Mouse (Mus musculus): ENCODE data around the gene Anxa2. TPM values are rescaled to one million over a fixed set of nuclear protein-coding genes. Genes with fewer than 3 reads are reported as not detected.

The Anxa2 gene
- polyA plus RNA-seq, 1 experiment, result 2,389 TPM

DNA sequence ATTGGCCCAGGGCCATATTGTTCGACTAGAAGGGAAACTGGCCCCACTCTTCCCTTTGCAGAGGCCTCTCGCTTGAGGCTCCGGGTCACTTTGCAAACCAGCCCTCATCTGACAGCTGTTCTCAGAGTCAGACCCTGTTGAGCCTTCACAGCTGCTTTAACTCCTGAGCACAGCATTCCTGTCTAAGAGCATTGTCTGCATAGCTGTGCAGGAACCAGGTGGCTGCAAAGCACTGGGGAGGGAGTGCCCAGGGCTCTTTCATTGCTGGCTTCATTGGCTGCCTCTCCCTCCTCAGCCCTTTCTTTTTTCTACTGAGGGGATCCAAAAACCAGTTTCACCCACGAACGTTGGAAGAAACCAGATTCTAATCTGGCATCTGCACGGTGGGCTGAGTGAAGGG is 17.5 kb downstream of the Anxa2 start:
- Histone ChIP-seq H3K79me3 (ENCODE audit: low read depth) (peaks cover 54% of the 10 kb centered on the region), H3K27me3 (ENCODE audit: control insufficient read depth, insufficient read depth, insufficient read length) (no peaks in the 10 kb centered on the region), H3K4me3 (ENCODE audit: insufficient read depth, poor library complexity, severe bottlenecking) (no peak overlapping the region), H3K36me3 (ENCODE audit: control insufficient read depth, insufficient read depth) (peaks cover 75% of the 10 kb centered on the region), H3K79me2 (ENCODE audit: control insufficient read depth, insufficient read depth) (peaks cover 76% of the 10 kb centered on the region), H3ac (ENCODE audit: control insufficient read depth, insufficient read length, low read depth) (no peak overlapping the region)
- TF ChIP-seq MYOD1 (IDR thresholded peaks at IDR 0.05; ENCODE audit: control insufficient read depth, insufficient read length, low read depth), result peak; percentile 57
- no peak for TF ChIP-seq USF1 (IDR thresholded peaks at IDR 0.05; ENCODE audit: low read depth)
- no peak for TF ChIP-seq MAX (IDR thresholded peaks at IDR 0.05)

DNA sequence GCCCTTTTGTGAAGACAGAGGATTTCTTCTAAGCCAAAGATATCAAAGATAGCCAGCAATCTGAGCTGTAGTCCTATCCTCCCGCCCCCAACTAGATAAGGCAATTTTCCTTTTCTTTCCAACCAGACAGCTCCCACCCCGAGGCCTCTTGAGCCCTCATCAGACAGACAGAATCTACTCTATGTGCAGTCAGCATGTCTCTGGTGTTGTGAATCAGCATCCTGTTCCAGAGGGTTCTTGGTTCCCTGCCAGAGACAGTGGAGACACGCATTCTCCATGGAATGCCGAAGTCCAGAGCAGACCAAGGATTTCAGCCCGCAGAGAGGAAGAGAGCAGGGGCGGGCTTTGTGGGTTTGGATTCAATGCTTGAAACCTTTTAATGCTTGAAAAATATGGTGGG is 19.3 kb downstream of the Anxa2 start:
- no peak overlapping the region for H3K4me3 ChIP-seq (ENCODE audit: insufficient read depth, poor library complexity, severe bottlenecking)
- peaks cover 84% of the 10 kb centered on the region for H3K79me2 ChIP-seq (ENCODE audit: control insufficient read depth, insufficient read depth)
- H3ac ChIP-seq (ENCODE audit: control insufficient read depth, insufficient read length, low read depth), result no peak overlapping the region
- H3K27me3 ChIP-seq (ENCODE audit: control insufficient read depth, insufficient read depth, insufficient read length), result no peaks in the 10 kb centered on the region
- TF ChIP-seq MYOD1 (IDR thresholded peaks at IDR 0.05; ENCODE audit: control insufficient read depth, insufficient read length, low read depth), result peak; percentile 6
- TF ChIP-seq MAX (IDR thresholded peaks at IDR 0.05), result peak; percentile 80
- TF ChIP-seq CEBPB (IDR thresholded peaks at IDR 0.05; ENCODE audit: low read depth), result no peak
- peak; percentile 12 for TF ChIP-seq FOSL1 (IDR thresholded peaks at IDR 0.05; ENCODE audit: insufficient read depth, low read length, poor library complexity, severe bottlenecking)
- H3K79me3 ChIP-seq (ENCODE audit: low read depth), result peaks cover 59% of the 10 kb centered on the region
- H3K36me3 ChIP-seq (ENCODE audit: control insufficient read depth, insufficient read depth), result peaks cover 85% of the 10 kb centered on the region

DNA sequence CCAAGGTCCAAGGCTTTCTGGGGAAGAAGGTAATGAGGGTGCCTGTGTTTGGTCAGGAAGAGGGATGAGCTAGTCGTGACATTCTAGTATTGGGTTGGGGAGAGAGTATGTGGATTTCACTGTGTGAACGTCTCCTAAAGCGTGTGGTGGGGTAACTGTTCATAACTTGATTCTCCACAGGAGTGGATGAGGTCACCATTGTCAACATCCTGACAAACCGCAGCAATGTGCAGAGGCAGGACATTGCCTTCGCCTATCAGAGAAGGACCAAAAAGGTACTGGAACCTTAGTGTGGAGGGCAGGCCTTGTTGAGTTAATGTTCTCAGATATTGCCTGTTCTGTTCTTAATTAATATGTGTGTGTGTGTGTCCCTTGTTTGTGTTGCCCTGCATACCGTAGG is 22.5 kb downstream of the Anxa2 start:
- H3K4me3 ChIP-seq (ENCODE audit: insufficient read depth, poor library complexity, severe bottlenecking), result no peak overlapping the region
- H3K79me3 ChIP-seq (ENCODE audit: low read depth), result peaks cover 51% of the 10 kb centered on the region
- no peak overlapping the region for H3ac ChIP-seq (ENCODE audit: control insufficient read depth, insufficient read length, low read depth)
- peaks cover 85% of the 10 kb centered on the region for H3K36me3 ChIP-seq (ENCODE audit: control insufficient read depth, insufficient read depth)
- H3K27me3 ChIP-seq (ENCODE audit: control insufficient read depth, insufficient read depth, insufficient read length), result no peaks in the 10 kb centered on the region
- H3K79me2 ChIP-seq (ENCODE audit: control insufficient read depth, insufficient read depth), result peaks cover 79% of the 10 kb centered on the region
- TF ChIP-seq MYOD1 (IDR thresholded peaks at IDR 0.05; ENCODE audit: control insufficient read depth, insufficient read length, low read depth) (no peak), MAX (IDR thresholded peaks at IDR 0.05) (peak; percentile 71)

DNA sequence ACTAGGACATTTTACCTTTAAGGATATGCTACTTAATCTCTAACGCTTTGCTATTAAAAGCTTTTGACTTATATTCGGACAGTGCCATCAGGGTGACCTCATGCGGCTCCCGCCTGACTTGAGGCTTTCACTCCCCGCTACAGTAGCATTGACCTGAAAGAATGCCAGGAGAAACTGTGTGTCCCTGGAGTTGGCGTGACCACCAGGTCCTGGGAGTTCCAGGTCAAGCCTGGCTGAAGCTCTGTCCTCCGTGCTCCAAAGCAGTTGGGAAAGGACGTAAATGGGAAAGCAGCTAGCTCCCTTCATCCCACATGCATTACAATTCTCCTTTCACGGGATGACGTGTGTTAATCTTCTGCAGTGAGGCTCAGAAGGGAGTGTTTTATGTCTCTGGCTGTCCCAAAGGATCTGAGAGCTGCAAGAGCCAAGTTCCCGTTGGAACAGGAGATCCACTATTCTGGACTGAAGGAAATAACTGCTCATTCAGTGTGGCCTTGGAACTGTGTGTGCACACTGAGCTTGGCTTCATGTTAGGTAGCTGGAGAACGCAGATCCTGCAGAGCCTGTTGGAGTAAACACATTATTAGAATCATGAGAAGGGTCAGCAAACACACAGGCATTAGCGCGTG is 23.9 kb downstream of the Anxa2 start:
- Histone ChIP-seq H3K36me3 (ENCODE audit: control insufficient read depth, insufficient read depth) (peaks cover 85% of the 10 kb centered on the region), H3K27me3 (ENCODE audit: control insufficient read depth, insufficient read depth, insufficient read length) (no peaks in the 10 kb centered on the region), H3K4me3 (ENCODE audit: insufficient read depth, poor library complexity, severe bottlenecking) (no peak overlapping the region), H3ac (ENCODE audit: control insufficient read depth, insufficient read length, low read depth) (no peak overlapping the region), H3K79me3 (ENCODE audit: low read depth) (peaks cover 42% of the 10 kb centered on the region), H3K79me2 (ENCODE audit: control insufficient read depth, insufficient read depth) (peaks cover 72% of the 10 kb centered on the region)
- TF ChIP-seq MYOD1 (IDR thresholded peaks at IDR 0.05; ENCODE audit: control insufficient read depth, insufficient read length, low read depth) (no peak), CEBPB (IDR thresholded peaks at IDR 0.05; ENCODE audit: low read depth) (no peak), USF1 (IDR thresholded peaks at IDR 0.05; ENCODE audit: low read depth) (no peak), MAX (IDR thresholded peaks at IDR 0.05) (no peak), FOSL1 (IDR thresholded peaks at IDR 0.05; ENCODE audit: insufficient read depth, low read length, poor library complexity, severe bottlenecking) (no peak), MYOG (IDR thresholded peaks at IDR 0.05; ENCODE audit: control insufficient read depth, extremely low read depth, insufficient read length) (no peak), CTCF (IDR thresholded peaks at IDR 0.05; ENCODE audit: control insufficient read depth, insufficient read depth, insufficient read length) (no peak)

DNA sequence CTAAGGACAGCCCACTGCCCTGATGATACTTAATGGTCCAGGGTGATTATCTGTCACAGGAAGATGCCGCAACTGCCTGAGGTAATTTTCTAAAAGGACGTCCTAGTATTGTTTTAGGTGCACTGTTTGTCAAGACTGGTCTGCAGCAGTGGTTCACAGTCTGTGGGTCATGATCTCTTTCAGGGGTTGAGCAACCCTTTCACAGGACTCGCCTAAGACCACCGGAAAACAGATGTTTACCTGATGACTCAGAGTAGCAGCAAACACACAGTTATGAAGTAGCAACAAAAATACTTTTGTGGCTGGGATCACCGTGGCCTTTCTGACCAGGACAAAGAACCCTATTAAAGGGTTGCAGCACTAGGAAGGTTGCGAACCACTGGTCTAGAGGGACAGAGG is 24.4 kb downstream of the Anxa2 start:
- peaks cover 89% of the 10 kb centered on the region for H3K36me3 ChIP-seq (ENCODE audit: control insufficient read depth, insufficient read depth)
- no peak overlapping the region for H3K4me3 ChIP-seq (ENCODE audit: insufficient read depth, poor library complexity, severe bottlenecking)
- TF ChIP-seq CEBPB (IDR thresholded peaks at IDR 0.05; ENCODE audit: low read depth) (peak; percentile 77), USF1 (IDR thresholded peaks at IDR 0.05; ENCODE audit: low read depth) (no peak)
- H3K79me2 ChIP-seq (ENCODE audit: control insufficient read depth, insufficient read depth), result peaks cover 72% of the 10 kb centered on the region
- no peak overlapping the region for H3ac ChIP-seq (ENCODE audit: control insufficient read depth, insufficient read length, low read depth)
- H3K27me3 ChIP-seq (ENCODE audit: control insufficient read depth, insufficient read depth, insufficient read length), result no peaks in the 10 kb centered on the region
- peaks cover 42% of the 10 kb centered on the region for H3K79me3 ChIP-seq (ENCODE audit: low read depth)

DNA sequence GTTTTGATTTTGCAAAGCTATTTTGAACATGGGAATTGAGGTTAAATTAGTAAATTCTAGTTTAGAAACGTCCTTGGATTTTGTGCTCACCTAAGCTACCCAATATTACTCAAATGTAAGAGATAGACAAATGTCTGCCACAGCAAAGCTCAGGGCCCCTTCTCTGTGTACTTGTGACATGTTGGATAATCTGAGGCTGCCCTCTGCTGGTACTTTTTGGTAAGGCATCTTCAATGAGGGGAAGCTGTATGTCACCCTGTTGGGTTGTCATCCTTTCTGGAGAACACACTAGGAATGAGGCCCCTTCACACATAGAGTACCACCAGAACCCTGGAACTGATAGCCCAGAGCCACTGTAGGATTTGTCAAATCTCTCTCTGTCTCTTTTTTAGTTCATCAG is 26.9 kb downstream of the Anxa2 start:
- H3K79me3 ChIP-seq (ENCODE audit: low read depth), result peaks cover 21% of the 10 kb centered on the region
- H3K79me2 ChIP-seq (ENCODE audit: control insufficient read depth, insufficient read depth), result peaks cover 47% of the 10 kb centered on the region
- no peaks in the 10 kb centered on the region for H3K27me3 ChIP-seq (ENCODE audit: control insufficient read depth, insufficient read depth, insufficient read length)
- no peak overlapping the region for H3ac ChIP-seq (ENCODE audit: control insufficient read depth, insufficient read length, low read depth)
- H3K4me3 ChIP-seq (ENCODE audit: insufficient read depth, poor library complexity, severe bottlenecking), result no peak overlapping the region
- no peak for TF ChIP-seq FOSL1 (IDR thresholded peaks at IDR 0.05; ENCODE audit: insufficient read depth, low read length, poor library complexity, severe bottlenecking)
- TF ChIP-seq CTCF (IDR thresholded peaks at IDR 0.05; ENCODE audit: control insufficient read depth, insufficient read depth, insufficient read length), result peak; percentile 38
- peaks cover 93% of the 10 kb centered on the region for H3K36me3 ChIP-seq (ENCODE audit: control insufficient read depth, insufficient read depth)

DNA sequence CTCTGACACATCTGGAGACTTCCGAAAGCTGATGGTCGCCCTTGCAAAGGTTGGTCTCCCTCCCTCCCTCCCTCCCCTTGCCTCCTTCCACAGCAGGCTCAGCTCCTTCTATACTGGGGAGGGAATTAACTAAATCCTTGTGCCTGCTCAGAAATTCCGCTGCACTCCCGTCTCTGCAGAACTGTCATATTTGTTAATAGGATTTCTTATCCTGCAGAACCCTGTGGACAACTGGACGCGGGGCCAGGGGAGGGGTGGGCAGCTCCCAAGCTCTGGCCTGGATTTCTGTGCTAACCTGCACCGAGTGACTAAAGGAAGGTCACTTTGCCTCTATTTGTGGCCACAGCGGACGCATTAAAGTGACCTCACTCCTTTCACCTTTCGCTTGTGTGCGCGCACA is 30.4 kb downstream of the Anxa2 start:
- TF ChIP-seq FOSL1 (IDR thresholded peaks at IDR 0.05; ENCODE audit: insufficient read depth, low read length, poor library complexity, severe bottlenecking) (no peak), USF1 (IDR thresholded peaks at IDR 0.05; ENCODE audit: low read depth) (no peak), CEBPB (IDR thresholded peaks at IDR 0.05; ENCODE audit: low read depth) (no peak), MAX (IDR thresholded peaks at IDR 0.05) (no peak), MYOG (IDR thresholded peaks at IDR 0.05; ENCODE audit: control insufficient read depth, extremely low read depth, insufficient read length) (no peak), MYOD1 (IDR thresholded peaks at IDR 0.05; ENCODE audit: control insufficient read depth, insufficient read length, low read depth) (no peak), CTCF (IDR thresholded peaks at IDR 0.05; ENCODE audit: control insufficient read depth, insufficient read depth, insufficient read length) (no peak)
- peaks cover 100% of the 10 kb centered on the region for H3K36me3 ChIP-seq (ENCODE audit: control insufficient read depth, insufficient read depth)
- no peaks in the 10 kb centered on the region for H3K27me3 ChIP-seq (ENCODE audit: control insufficient read depth, insufficient read depth, insufficient read length)
- H3K79me2 ChIP-seq (ENCODE audit: control insufficient read depth, insufficient read depth), result peaks cover 16% of the 10 kb centered on the region
- H3ac ChIP-seq (ENCODE audit: control insufficient read depth, insufficient read length, low read depth), result no peak overlapping the region
- H3K4me3 ChIP-seq (ENCODE audit: insufficient read depth, poor library complexity, severe bottlenecking), result no peak overlapping the region
- peaks cover 5% of the 10 kb centered on the region for H3K79me3 ChIP-seq (ENCODE audit: low read depth)
